Mouse (Mus musculus): ENCODE measurements around the gene Cdh4. TPM values are rescaled to one million over a fixed set of nuclear protein-coding genes. Genes with fewer than 3 reads are reported as not detected.

Gene Cdh4
- total RNA-seq, 2 experiments from 2014 or later = 20.7 to 20.9 TPM

DNA sequence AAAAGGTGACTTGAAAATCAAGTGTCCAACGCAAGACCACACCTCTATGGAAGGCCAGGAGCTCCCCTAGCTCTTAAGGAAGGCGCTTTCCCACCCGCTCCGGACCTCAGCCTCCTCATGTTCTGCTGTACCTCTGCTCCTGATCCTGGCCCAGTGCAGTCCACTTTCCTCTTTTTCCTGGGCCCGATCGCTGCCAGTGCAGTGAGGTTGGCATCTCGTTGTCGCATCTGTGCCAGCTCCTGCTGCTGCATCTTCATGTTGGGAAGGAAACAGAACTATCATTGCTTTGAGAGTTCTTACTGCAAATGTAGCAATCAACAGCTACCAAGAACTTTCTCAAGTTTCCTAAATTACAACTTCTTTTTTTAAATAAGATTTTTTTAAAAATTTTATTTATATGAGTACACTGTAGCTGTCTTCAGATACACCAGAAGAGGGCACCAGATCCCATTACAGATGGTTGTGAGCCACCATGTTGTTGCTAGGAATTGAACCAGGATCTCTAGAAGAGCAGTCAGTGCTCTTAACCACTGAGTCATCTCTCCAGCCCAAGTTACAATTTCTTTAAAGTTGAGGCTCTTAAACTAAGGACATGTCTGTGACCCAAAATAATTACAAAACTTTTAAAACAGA lies 478.9 kb downstream of the Cdh4 start:
- DNase-seq (ENCODE audit: low spot score in 2 of 2) = no peak

DNA sequence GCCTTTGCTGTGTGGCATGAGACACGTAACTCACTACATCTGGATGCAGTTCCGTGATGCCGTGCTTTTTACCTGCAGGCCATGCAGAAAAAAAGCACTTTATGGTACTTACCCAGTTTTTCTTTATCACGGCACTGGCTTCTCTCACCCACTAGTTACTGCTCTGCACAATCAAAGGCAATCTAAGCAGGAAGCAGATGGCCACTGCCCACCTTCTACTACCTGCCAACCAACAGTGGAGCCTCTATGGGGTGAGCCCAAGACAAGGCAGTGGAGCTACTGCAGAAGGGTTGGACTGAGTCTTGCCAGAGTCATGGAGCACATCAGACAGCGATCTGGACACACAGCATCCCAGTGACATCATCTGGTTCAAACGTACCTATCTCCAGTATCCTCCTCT lies 481.8 kb downstream of the Cdh4 start:
- peak; percentile 32 to 34 for DNase-seq (ENCODE audit: low spot score in 2 of 2)

GRCm38 (mm10) chr2:179929166-179929565 lies 486.9 kb downstream of the Cdh4 start:
- DNase-seq (ENCODE audit: low spot score in 2 of 2) = no peak

DNA sequence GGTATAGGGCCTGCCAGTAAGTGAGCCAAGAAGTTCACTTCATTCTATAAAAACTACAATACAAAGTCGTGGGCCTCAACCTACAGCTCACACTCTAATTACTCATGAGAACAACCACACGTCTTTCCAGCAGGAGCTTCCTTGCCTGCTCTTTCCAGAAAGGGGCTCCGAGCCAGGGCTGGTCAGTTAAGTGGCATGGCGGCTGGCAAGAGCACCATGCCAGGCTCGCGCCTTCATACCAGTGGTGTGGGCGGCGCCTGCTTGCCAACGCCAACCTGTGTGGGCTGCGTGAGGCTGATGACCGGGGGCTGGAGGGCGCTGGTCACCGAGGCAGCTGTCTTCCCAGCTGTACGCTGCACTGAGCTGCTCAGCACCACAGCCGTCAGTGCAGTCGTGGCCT lies 489.5 kb downstream of the Cdh4 start:
- DNase-seq (ENCODE audit: low spot score in 2 of 2) = peak; percentile 19 to 31

GRCm38 (mm10) chr2:179934165-179934564 lies 491.9 kb downstream of the Cdh4 start:
- DNase-seq (ENCODE audit: low spot score in 2 of 2) = no peak

- no peak for DNase-seq (ENCODE audit: low spot score in 2 of 2)
These were observed 494.9 kb downstream of the Cdh4 start for GRCm38 (mm10) chr2:179937091-179937490.

DNA sequence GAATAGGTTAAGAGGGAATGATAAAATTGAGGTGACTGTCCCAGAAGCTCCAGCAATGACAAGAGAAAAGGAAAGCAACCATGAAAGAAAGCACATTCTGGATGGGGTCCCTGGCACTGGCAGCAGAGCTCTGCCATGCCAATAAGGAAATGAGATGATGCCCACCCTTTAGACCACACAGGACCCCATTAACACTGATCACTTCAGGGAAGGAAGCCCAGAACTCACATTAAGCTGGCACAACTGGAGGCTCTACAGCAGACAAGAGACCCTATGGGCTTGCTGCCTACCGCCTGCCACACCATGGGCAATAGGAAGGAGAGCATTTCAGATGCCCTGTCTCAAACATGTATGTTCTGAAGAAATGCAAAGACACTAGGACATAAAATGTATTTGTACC lies 499.5 kb downstream of the Cdh4 start:
- no peak for DNase-seq (ENCODE audit: low spot score in 2 of 2)

DNA sequence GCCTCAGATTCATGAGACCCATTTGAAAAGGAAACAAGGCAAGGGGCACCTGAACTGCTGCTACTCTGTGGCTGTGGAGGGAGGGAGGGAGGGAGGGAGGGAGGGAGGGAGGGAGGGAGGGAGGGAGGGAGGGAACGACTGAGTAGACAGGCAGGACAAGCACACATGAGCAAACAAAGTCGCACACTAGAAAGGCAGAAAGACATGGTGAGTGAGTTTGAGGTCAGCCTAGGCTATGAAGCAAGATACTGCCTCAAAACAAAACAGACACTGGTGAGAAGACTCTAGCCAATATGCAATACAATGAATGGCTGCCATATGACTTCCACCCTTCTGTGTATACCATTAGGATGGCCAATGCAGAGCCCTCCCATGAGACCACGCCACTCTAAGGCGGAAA lies 502.8 kb downstream of the Cdh4 start:
- no peak for DNase-seq (ENCODE audit: low spot score in 2 of 2)

GRCm38 (mm10) chr2:179946496-179946895 lies 504.3 kb downstream of the Cdh4 start:
- DNase-seq (ENCODE audit: low spot score in 2 of 2) = no peak

GRCm38 (mm10) chr2:179947607-179948006 lies 505.4 kb downstream of the Cdh4 start:
- no peak for DNase-seq (ENCODE audit: low spot score in 2 of 2)

DNA sequence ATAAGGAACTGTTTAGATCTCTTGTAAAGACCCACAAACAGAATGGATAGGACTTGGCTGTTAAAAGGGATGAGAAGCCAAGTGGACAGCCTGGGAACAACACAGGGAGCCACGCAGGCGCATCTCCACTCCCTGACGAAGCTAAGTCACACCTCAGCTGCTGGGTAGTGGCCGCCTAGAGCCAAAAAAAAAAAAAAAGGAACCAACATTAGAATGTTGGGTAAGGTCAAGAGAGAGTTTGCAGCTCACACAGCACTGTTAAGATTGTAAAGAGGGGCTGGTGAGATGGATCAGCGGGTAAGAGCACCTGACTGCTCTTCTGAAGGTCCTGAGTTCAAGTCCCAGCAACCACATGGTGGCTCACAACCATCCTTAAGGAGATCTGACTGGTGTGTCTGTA lies 506.6 kb downstream of the Cdh4 start:
- no peak for DNase-seq (ENCODE audit: low spot score in 2 of 2)
